Mouse (Mus musculus) fat pad, adult 2 months (tissue): Measurements from ENCODE around the gene Abcb10.
A peak's percentile ranks its signal among the peaks of the same experiment; 100 is the strongest.
"Not testable (repeated sequence)": the region's sequence is repeated elsewhere in the genome, so short reads cannot be mapped to it uniquely, and the experiment has no call there.

Source experiments
- DNase-seq: peaks from one replicate; pipeline ENCODE4 v3.0.0-alpha.2; 2011; ENCODE audit warnings: low read depth, low spot score; ENCODE audit errors: extremely low read depth

The Abcb10 gene

DNA sequence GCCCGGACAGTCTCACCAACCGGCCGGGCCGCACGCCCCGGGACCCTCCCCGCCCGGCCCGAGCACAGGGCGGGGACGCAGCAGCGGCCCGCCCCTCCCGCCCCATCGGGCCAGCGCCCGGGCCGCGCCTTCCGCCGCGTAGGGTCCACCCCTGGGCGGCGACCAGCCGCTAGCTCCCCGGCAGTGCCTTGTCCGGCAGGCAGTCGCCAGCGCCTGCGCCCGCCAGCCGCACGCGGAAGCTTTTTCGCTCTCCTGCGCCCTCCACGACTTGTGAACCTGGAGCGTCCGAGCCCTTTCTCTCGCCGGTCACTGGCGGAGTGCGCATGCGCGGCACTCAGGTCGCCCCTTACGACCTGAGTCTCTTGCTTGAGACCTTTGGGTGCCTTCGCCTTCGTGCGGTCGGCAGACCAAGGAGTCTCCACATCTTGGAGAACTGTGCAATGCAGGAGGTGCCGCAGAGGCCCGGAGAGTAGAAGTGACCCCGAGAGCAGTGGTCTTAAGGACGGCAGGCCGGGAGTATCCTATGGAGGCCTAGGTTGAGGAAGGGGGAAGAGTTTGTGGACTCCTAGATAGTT lies at the start of gene Abcb10:
Gene Abcb10 (minus strand): TSS at position 297 of the 575 bp plus-strand sequence.
- DNase-seq: no peak

DNA sequence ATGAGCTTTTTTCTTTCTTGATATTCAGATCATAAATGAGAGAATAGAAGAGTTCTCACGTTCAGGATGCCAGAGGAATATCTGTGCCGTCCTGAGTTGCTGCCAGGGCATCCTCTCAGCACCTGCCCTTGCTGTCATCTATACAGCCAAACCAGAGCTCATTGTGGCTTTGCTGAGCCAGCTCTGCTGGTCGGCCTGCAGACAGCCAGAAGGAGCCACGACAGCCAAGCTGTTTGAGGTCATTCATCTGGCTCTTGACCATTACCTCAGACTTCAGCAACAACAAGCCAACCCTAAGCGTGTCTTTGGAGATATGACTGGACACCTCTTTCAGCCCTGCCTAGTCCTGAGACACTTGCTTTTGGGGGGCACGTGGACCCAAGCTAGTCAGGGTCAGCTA lies 44.9 kb upstream of the Abcb10 start:
- no peak for DNase-seq

DNA sequence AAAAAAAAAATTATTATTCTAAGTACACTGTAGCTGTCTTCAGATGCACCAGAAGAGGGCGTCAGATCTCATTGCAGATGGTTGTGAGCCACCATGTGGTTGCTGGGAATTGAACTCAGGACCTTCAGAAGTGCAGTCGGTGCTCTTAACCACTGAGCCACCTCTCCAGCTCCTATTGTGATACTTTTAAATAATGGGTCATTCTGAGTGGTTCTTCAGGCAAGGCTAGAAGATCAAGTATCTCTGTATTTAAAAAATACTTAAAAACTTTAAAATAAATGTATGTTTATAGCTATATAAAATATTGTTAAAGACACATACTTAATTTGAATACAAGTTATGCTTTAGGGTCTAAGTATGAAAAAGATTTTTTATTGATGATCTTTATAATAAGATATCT lies 43.3 kb upstream of the Abcb10 start:
- DNase-seq: not testable (repeated sequence)

DNA sequence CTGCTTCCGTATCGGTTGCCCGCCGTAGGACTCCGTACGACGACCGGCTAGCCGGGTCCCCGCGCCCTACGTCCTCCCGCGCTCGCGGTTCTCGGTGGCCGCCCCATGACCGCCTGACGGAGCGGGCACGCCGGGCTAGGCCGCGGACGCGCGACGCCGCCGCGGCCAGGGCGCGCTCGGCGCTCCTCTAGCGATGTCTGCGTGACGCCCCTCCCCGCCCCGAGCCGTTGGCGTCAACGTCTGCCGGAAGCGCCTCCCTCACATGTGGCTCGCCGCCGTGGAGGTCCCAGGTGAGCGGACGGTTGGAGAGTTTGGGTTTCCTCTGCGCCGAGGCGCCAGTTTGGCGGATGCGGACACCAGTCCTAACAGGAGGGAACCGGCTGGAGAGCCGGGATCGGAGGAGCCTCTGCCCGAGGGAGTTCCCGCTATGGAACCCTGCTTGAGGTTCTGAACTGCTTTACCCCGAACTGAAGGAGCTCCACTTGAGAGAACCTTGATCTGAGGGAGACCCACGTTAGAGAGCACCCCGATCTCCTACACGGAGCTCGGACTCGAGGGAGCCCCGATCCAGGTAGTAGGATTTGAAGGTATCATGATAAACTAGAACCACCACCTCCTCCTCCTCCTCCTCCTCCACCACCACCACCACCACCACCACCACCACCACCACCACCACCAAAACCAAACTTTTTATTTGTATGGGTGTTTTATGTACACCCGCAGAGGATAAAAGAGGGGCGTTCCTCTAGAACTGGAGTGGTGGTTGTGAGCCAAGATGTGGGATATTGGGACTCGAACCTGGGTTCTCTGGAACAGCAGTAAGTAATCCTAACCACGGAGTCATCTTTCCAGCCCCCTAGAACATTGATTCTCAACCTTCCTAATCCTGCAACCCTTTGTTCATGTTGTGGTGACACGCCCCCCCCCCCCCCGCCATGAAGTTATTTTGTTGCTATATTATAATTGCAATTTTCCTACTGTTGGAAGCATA lies 38.6 kb upstream of the Abcb10 start, which contains the start of the genes Taf5l and Urb2:
Gene Taf5l (minus strand): TSS at position 161 of the 991 bp plus-strand sequence.
Gene Urb2 (plus strand): TSS at position 272 of the 991 bp plus-strand sequence.
- no peak for DNase-seq

DNA sequence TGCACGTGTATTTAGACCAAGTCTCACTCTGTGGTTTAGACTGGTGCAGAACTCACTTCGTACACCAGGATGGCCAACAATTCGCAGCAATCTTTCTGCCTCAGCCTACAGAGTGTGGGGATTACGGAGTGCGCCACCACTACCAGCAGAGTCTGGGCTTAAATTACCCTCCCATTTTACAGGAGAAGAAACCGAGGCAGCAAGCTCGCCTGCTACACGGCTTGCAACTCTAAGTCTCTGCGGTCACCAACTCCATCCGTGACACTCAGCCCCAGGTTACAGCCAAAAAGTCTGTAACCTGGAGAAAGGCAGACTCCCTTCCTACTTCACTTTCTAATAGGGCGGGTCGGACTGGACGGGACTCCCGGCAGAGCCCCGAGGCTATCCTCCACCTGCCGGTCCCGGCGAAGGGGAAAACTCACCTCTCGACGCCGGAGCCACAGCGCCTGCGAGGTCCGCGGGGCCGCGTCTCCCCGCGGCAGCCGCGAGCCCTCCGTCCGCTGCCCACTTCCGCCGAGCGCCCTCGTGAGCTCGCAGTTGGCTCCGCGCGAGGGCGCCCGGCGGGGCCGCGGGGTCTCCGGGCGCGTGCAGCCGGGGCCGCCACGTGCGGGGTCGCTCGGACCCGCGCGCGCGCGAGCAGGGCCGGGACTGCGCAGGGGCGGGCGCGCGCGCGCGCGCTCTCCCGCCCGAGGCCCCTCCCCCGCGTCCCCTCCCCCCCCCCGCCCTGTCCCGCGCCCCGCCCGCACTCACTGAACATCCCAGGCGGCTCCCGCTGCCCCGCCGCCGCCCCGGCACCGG lies 37.7 kb upstream of the Abcb10 start:
- no peak for DNase-seq

DNA sequence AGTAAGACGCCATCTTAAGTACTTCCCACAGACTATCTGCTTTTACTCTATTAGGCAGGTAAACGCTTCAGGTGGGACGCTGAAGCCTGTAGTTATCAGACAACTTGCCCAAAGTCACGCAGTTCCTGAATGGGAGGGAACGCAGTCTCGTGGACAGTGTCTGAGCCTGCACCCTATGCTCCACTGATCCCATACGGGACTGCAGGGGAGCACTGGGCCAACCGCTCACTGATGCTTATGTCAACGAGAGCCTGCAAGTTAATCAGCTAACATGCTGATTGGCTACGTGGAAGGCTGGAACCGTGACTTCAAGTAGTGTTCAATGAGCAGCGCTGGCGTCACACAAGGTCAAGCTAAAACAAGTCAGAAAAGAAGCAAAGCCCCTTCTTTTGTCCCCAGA lies 36.9 kb upstream of the Abcb10 start:
- DNase-seq: no peak

DNA sequence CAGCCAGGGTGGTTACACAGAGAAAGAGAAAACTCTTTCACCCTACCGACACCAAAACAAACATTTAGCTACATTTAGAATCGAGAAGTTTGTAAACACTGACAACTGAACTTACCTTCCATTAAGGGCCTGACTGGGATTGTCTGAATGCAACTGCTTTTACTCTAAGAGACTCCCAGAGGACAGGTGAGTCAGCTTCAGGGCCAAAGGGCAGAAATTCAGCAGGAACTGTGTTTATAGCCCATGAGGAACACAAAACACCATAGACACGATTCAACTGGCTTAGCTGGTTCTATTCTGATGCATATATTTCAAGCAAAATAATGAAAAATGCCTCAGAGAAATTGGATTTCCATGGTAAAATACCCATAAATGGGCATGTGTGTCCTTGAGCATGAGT lies 31.8 kb upstream of the Abcb10 start:
- no peak for DNase-seq

DNA sequence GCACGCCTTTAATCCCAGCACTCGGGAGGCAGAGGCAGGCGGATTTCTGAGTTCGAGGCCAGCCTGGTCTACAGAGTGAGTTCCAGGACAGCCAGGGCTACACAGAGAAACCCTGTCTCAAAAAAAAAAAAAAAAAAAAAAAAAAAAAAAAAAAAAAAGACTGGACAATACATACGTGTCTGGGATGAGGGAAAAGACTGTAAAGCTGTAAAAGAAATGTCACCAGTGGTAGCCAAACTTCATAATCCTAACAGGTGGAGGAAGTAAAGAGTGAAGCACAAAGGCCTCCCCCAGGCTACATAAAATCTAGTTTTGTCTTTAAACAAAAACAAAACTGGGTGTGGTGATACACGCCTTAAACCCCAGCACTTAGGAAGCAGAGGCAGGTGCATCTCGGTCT lies 31.4 kb upstream of the Abcb10 start:
- not testable (repeated sequence) for DNase-seq

DNA sequence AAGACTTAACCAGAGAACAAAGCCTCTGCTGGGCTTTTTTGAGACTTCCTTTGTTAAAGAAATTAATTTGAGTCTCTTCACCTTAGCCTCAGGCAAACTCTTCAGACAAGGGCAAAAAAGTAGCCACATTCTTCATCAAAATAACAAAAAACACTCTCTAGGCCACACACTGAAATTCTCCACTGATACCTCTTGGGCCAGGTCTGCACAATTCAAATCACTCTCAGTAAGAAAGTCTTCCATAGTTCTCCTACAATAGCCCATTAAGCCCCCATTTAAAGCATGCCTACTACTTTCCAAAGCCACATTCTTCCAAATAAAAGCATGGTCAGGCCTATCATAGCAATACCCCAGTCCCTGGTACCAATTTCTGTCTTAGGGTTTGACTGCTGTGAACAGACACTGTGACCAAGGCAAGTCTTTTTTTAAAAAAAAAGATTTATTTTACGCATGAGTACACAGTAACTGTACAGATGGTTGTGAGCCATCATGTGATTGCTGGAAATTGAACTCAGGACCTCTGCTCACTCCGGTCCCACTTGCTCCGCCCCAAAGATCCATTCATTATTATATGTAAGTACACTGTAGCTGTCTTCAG lies 29.2 kb upstream of the Abcb10 start:
- DNase-seq: no peak

DNA sequence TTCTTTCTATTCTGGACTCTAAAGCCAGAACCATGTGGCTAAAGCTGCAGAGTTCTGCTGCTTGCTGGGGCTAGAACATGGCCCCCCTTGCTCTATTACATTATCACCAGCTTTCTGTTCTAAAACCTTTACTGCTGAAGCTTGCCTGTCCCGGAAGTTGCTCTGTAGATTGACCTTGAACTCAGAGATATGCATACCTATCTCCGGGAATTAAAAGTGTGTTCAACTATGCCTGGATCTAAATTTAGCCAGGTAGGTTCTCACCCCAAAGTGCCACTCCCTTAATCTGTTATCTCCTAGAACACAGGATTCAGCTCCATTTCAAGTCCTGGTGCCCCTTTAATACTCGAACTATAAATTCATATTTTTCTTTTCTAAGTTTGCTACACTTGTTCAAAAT lies 28.7 kb upstream of the Abcb10 start:
- DNase-seq: no peak

DNA sequence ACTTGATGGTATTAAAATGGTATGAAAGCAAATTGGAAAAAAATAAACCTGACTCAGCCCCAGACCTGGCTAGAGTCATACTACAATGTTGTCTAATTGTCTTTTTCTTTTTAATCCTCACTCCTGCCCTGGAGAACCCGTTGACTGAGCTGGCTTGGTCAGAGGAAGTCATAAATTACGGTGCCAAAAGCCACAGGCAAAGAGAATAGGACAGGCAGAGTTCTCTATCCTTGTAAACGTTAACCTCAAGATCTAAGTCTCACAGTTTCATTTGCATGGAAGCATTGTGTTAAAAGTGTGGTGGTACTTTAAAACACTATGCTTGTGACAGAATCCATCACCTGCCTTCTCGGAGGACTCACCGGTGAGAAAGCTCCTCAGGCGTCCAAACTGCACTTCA lies 24.9 kb upstream of the Abcb10 start:
- DNase-seq: no peak

DNA sequence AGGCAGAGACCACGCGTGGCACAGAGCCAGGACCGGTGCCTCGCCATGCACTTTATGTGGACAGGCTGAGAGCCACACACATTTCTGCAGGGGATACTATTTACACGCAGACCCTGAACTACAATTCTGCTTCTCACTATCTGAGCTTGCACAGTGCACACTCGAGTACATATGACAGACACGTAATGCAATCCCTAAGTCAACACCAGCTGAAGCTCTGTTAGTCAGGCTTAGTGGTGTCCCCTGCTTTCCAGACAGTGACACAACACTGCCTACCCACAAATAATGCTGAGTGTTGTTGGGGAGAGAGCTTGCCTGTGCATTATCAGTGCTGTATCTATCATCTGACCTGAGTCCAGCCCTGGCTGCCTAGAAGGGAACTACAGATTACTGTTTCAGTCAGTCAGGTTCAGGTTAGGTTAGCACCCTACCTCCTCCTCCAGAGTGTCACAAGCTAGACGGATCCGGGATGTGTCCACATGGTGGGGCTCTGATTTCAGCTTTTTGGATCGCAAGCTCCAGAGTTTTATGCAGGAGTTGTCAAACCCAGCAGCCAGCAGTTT lies 19.7 kb upstream of the Abcb10 start:
- DNase-seq: no peak

DNA sequence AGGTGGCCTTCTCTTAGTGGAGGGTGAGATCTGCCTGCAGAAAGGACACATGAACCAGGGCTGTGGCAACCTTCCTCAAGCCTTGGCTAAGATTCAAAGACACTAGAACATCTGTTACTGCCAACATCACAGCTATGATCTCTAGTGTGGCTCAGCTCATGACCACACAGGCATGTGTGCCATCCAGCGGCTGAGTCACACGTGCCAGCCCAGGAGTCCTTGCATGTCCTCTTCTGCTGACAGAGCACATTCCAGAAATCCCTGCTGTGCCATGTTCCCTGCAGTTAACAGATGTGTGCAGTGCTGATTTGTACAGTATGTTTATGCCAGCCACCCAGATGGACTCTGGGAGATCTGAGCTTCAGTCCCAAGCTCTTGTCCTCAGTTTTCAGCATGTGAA lies 16.6 kb upstream of the Abcb10 start:
- peak; percentile 68 for DNase-seq

DNA sequence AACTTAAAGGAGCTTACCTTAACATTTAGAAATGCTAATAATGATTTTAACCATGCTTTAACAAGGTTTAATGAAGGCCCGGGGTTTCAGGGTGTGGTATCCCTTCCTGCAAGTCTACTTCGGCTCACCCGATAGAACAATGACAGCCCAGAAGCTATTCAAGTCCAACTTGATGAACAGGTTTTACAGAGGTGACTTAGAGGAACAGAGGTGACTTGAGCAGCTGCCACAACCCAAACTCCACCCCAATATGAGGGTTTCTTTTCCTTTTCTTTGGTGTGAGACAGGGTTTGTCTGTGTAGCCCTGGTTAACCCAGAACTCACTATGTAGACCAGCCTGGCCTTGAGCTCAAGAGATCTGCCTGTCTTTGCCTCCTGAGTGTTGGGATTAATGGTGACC lies 11.1 kb upstream of the Abcb10 start:
- peak; percentile 80 for DNase-seq

DNA sequence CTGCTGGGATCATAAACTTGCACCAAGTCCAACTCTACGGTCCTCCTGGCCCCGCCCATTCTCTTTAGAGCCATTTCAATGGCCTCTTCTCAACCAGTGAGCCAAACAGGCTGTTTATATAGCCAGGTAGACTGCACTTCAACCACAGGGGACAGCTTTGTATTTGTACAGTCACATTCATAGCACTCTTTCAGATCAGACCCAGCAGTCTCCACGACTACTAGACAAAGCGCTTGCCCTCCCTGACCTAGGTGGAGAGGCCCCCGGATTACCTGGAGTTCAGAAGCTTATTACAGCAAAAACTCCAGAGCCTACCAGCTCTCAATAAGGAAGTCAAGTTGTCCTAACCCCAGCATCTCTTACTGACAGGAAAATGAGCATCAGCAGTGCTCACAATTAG lies 10.7 kb upstream of the Abcb10 start:
- no peak for DNase-seq

DNA sequence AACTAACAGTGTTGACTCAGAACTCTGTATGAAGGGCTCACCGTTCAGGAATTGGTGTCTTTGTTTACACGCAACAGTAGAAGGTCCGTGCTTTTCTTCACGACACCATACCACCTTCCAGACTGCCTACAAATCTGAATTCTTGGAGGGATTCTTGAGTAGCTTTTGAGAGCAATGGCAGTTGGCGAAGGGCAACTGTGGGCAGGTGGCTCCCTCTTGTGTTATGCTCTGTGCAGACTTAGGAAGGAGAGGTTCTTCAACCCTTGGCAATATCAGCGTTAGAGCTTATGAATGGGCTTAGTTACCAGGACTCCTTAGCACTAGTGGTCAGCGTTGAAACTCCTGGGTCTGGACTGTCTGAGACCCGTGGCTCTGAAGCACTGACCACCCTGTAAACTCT lies 9.7 kb upstream of the Abcb10 start:
- no peak for DNase-seq

DNA sequence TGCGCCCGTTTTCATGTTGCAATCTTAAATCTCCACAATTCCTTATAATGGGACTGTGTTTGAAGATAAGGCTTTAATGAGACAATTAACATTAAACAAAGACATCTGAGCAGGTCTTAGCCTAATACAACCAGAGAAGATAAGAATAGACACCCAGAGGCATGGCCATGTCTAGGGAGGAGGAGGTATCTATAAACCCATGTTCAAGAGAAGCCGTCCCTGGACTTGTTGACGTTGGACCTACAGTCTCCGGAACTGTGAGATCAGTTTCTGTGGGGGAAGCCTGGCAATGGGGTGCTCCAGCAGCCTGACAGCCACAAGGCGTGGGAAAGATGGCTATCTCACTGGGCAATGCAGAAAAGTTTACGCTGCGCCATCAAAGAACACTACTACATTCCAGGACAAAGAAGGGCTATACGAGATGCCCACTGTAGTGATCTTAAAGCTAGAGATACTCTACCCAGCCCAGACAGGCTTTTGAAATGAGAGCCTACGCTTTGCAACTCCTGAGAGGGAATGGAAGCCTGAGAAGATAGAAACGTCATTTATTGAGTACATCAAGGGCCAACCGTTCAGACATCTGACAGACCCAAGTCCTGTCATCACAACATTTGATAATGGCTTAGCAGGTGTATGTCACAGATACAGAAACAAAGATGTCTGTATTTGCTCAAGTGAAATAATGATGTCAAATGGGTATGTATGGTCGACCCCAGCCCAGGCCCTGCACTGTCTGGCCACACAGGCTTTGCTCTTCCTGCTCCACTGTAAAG lies 7.5 kb upstream of the Abcb10 start:
- DNase-seq: no peak

DNA sequence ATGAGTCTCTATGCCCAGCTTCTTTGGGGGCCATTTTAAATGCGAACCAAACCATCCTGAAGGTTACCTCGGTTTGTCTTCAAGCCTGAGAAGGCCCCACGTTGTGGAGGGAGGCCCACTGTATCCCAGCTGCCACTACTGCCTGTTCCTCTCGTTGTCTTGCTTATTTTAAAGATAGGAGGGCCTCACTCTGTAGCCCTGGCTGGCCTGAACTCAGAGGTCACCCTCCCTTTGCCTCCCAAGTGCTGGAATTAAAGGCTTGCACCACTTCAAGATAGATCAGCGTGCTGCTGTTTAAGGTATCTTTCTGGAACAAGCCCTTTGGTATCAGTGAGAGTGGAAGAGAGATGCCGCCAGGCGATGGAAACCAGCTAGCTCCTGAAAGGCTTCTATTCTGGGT lies 6.2 kb upstream of the Abcb10 start:
- DNase-seq: no peak

DNA sequence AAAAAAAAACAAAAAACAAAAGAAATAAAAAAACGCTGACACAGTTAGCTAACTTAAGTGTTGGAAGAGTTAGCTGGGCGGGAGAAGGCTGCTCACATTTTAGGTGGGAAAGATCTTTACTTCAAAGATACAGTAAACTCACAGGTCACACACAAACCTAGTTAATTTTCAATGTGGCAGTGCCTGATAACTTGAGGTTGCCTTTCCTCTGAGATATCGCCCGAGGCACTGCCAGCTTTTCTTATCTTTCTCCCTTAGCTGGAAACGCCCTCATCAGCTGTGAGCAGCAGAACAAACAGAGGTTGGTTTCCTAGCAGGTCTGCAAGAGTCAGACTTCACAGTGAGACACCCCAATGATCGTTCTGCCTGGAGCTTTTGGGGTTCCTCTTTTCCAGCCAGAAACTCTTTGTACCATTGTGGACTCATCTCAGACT lies 5.7 kb upstream of the Abcb10 start:
- no peak for DNase-seq

DNA sequence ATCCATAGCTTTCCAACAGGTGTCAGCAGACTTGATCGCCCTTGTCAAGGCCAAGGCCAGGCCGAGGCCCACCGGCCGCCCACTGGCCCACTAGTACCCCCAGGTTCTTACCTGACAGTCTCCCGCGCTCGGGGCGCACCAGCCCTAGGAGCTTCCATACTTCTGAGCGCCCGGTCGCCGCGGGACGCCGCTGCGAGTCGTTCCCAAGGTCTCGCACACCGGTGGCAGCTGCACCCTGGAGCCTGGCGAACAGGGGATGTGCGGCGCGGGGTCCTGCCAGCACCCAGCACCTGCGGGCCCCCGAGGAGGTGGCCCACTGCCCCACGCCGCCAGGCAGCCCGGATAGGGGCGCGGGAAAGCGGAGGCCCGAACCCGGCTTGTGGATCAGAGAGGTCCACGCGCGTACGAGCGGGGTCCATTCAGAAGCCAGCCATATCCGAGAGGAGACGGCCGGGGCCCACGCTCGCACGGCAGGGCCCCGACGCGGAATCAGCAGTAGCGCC lies 580 bp downstream of the Abcb10 start:
- no peak for DNase-seq
